Mouse (Mus musculus): ENCODE measurements around the gene Shisa8. TPM values are rescaled to one million over a fixed set of nuclear protein-coding genes. Genes with fewer than 3 reads are reported as not detected.
A peak's percentile ranks its signal among the peaks of the same experiment; 100 is the strongest.

Gene Shisa8
- polyA plus RNA-seq, 1 experiment from 2014 or later = 4.2 TPM

DNA sequence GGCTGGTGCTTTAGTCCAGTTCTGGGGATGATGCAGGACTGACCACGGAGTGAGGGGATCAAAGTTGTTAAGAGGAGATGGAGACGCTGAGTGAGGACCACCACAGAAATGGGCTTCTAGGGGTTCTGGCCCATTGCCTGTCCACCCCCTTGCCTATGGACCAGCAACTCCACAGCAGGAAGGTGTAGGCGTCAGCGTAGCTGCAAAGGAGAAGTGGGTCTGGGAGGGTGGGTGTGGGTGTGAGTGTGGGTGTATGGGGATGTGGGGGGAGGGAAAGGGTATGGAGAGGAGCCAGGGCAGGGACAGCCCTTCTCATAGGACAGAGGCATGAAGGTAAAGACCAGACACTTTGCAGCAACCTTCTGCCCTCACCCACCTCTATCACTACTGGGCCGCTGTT, 13.2 kb upstream of the Shisa8 start:
- Histone ChIP-seq H3K27ac (ENCODE audit: low read depth, low read length) (no peak overlapping the region), H3K4me2 (ENCODE audit: low read length) (no peak overlapping the region), H3K4me1 (ENCODE audit: control insufficient read depth, insufficient read depth, low read depth, low read length) (peaks cover 9% of the 10 kb centered on the region), H3K9ac (ENCODE audit: low read depth, low read length) (no peak overlapping the region), H3K27me3 (replicated peaks; ENCODE audit: control insufficient read depth, insufficient read depth, low read length) (peaks cover 11% of the 10 kb centered on the region), H3K36me3 (ENCODE audit: control insufficient read depth, insufficient read depth, low read length) (no peaks in the 10 kb centered on the region), H3K9me3 (ENCODE audit: control insufficient read depth, low read length) (no peaks in the 10 kb centered on the region), H3K4me3 (ENCODE audit: low read length) (no peak overlapping the region)
- no peak for ATAC-seq
- WGBS = 86% methylated on average over 5 of the region's 5 CpGs

DNA sequence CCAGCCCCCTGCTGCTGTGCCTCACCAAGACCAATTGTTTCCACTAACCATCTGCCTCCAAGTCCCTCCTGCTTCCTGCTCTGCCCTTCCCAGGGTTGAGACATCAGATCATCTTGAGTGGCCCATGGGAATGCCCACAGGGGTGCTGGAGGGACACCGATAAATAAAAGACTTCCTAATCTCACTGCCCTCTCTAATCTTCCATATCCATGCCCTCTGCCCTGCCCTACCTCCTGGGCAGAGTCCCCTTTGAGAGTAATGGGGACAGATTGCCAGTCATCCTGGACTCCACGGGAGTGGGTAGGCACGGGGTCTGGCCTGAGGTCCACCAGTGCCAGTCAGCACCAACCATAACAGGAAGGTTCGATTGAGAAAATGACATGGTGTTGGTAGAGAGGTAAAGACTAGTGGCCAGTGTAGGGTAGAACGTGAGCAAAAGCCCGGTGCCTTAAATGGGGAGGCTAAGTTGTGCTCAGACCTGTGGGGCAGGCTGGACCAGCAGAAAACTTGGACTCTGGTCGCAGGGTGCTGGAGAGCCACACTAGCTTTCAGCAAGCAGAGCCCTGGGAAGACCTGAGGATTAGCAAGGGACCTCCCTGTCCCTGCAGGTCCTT, 12.1 kb upstream of the Shisa8 start:
- 50% methylated on average over 7 of the region's 7 CpGs for WGBS

DNA sequence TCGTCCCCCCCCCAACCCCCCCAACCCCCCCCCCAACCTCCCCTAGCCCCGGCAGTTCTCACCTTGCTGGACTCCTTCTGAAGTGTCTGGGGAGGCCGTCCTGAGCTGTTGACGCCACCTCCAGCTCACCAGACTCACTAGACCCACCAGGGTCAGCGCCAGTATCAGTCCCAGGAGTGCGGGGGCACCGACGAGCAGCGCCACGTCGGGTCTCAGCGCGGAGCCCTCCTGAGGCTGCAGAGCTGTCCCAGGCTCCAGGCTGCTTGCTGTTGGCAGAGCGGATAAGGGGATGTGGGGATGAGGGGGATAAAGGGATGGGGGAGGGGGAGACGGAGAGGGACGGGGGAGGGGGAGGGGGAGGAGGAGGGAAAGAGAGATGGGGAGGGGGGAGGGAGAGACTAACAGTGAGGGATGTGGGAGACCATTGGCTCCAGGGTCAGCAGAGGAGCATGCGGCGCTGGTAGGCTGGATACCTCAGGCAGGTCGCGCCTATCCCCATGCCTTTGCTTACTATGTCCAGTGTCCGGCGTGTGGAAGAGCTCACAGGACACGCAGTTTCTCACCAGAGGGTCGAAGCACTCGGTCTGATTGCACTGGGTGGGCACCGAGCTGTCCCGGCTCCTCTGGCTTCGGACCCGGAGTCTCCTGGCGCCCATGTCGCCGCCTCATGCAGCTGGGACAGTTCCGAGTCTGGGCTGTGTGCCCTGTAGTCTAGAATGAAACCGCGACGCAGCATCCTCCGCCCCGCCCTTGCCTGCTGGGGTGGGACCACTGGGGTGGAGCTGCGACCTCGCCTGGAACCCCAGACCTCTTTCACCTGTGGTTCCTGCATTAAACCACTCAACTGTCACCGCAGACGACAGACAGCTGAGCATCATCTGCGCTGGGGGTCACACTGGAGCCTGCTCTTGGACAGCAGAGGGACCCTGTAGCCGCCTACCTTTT, 11.3 kb upstream of the Shisa8 start, which contains the start of gene Tnfrsf13c:
Gene Tnfrsf13c, minus strand, starts transcription at position 713 of the 945 bp plus-strand sequence.
- Histone ChIP-seq H3K4me1 (ENCODE audit: control insufficient read depth, insufficient read depth, low read depth, low read length) (peaks cover 9% of the 10 kb centered on the region), H3K9me3 (ENCODE audit: control insufficient read depth, low read length) (no peaks in the 10 kb centered on the region), H3K27ac (ENCODE audit: low read depth, low read length) (no peak within 1 kb of the TSS), H3K4me2 (ENCODE audit: low read length) (peak within 1 kb of the TSS; percentile 71), H3K36me3 (ENCODE audit: control insufficient read depth, insufficient read depth, low read length) (no peaks in the 10 kb centered on the region), H3K9ac (ENCODE audit: low read depth, low read length) (peak within 1 kb of the TSS; percentile 50), H3K27me3 (replicated peaks; ENCODE audit: control insufficient read depth, insufficient read depth, low read length) (peaks cover 11% of the 10 kb centered on the region), H3K4me3 (ENCODE audit: low read length) (peak within 1 kb of the TSS; percentile 36)
- peak; percentile 61 for ATAC-seq
- WGBS = 1% methylated on average over 43 of the region's 44 CpGs

More for the DNA sequence above, 12.1 kb upstream of the Shisa8 start:
- Histone ChIP-seq H3K4me2 (ENCODE audit: low read length) (peak overlapping the region; percentile 71), H3K27me3 (replicated peaks; ENCODE audit: control insufficient read depth, insufficient read depth, low read length) (peaks cover 11% of the 10 kb centered on the region), H3K9me3 (ENCODE audit: control insufficient read depth, low read length) (no peaks in the 10 kb centered on the region), H3K9ac (ENCODE audit: low read depth, low read length) (no peak overlapping the region), H3K36me3 (ENCODE audit: control insufficient read depth, insufficient read depth, low read length) (no peaks in the 10 kb centered on the region), H3K4me1 (ENCODE audit: control insufficient read depth, insufficient read depth, low read depth, low read length) (peaks cover 9% of the 10 kb centered on the region), H3K27ac (ENCODE audit: low read depth, low read length) (no peak overlapping the region), H3K4me3 (ENCODE audit: low read length) (peak overlapping the region; percentile 36)
- ATAC-seq = 0 out of 2 replicates have a peak, but pooled peaks have one; percentile 11

DNA sequence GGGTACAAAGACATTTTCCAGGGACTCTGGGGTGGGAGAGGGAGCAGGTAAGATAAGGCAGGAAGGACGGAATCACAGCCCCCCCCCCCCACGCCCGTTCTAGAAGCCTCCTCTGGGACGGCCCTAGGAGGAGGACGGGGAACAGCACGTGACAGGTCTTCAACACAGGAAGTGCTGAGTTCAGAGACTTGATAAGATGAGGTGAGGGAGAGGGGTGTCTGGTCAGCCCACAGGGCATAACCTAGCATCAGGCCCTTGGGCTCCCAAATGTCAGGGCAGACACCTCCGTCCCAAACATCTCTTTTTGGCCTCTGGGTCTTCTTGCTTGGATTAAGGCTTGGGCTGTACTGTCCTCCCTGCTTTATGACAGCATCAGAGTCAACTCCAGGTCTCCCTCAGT, 10.6 kb upstream of the Shisa8 start:
- H3K27me3 ChIP-seq (replicated peaks; ENCODE audit: control insufficient read depth, insufficient read depth, low read length) = peaks cover 11% of the 10 kb centered on the region
- no peak overlapping the region for H3K27ac ChIP-seq (ENCODE audit: low read depth, low read length)
- no peaks in the 10 kb centered on the region for H3K36me3 ChIP-seq (ENCODE audit: control insufficient read depth, insufficient read depth, low read length)
- no peak overlapping the region for H3K4me2 ChIP-seq (ENCODE audit: low read length)
- H3K4me1 ChIP-seq (ENCODE audit: control insufficient read depth, insufficient read depth, low read depth, low read length) = peaks cover 9% of the 10 kb centered on the region
- no peak for ATAC-seq
- 66% methylated on average over 7 of the region's 7 CpGs for WGBS
- H3K9me3 ChIP-seq (ENCODE audit: control insufficient read depth, low read length) = no peaks in the 10 kb centered on the region
- H3K4me3 ChIP-seq (ENCODE audit: low read length) = no peak overlapping the region
- no peak overlapping the region for H3K9ac ChIP-seq (ENCODE audit: low read depth, low read length)

- no peak overlapping the region for H3K4me2 ChIP-seq (ENCODE audit: low read length)
- H3K27ac ChIP-seq (ENCODE audit: low read depth, low read length) = no peak overlapping the region
- no peaks in the 10 kb centered on the region for H3K36me3 ChIP-seq (ENCODE audit: control insufficient read depth, insufficient read depth, low read length)
- no peak for ATAC-seq
- H3K4me3 ChIP-seq (ENCODE audit: low read length) = no peak overlapping the region
- WGBS = 68% methylated on average over 14 of the region's 14 CpGs
- no peaks in the 10 kb centered on the region for H3K9me3 ChIP-seq (ENCODE audit: control insufficient read depth, low read length)
- H3K4me1 ChIP-seq (ENCODE audit: control insufficient read depth, insufficient read depth, low read depth, low read length) = peaks cover 10% of the 10 kb centered on the region
- peaks cover 11% of the 10 kb centered on the region for H3K27me3 ChIP-seq (replicated peaks; ENCODE audit: control insufficient read depth, insufficient read depth, low read length)
- H3K9ac ChIP-seq (ENCODE audit: low read depth, low read length) = no peak overlapping the region
Observed at GRCm38 (mm10) chr15:82221104-82221860, 8.7 kb upstream of the Shisa8 start.

GRCm38 (mm10) chr15:82220003-82220675, 7.5 kb upstream of the Shisa8 start:
- H3K4me1 ChIP-seq (ENCODE audit: control insufficient read depth, insufficient read depth, low read depth, low read length) = peaks cover 15% of the 10 kb centered on the region
- no peak overlapping the region for H3K9ac ChIP-seq (ENCODE audit: low read depth, low read length)
- peaks cover 11% of the 10 kb centered on the region for H3K27me3 ChIP-seq (replicated peaks; ENCODE audit: control insufficient read depth, insufficient read depth, low read length)
- WGBS = 62% methylated on average over 12 of the region's 12 CpGs
- no peak overlapping the region for H3K4me2 ChIP-seq (ENCODE audit: low read length)
- no peak for ATAC-seq
- H3K36me3 ChIP-seq (ENCODE audit: control insufficient read depth, insufficient read depth, low read length) = no peaks in the 10 kb centered on the region
- H3K9me3 ChIP-seq (ENCODE audit: control insufficient read depth, low read length) = no peaks in the 10 kb centered on the region
- H3K27ac ChIP-seq (ENCODE audit: low read depth, low read length) = no peak overlapping the region
- H3K4me3 ChIP-seq (ENCODE audit: low read length) = no peak overlapping the region

- no peak for ATAC-seq
- H3K4me3 ChIP-seq (ENCODE audit: low read length) = no peak overlapping the region
- H3K4me1 ChIP-seq (ENCODE audit: control insufficient read depth, insufficient read depth, low read depth, low read length) = peaks cover 9% of the 10 kb centered on the region
- H3K9ac ChIP-seq (ENCODE audit: low read depth, low read length) = no peak overlapping the region
- peaks cover 13% of the 10 kb centered on the region for H3K27me3 ChIP-seq (replicated peaks; ENCODE audit: control insufficient read depth, insufficient read depth, low read length)
- no peak overlapping the region for H3K4me2 ChIP-seq (ENCODE audit: low read length)
- no peak overlapping the region for H3K27ac ChIP-seq (ENCODE audit: low read depth, low read length)
- H3K9me3 ChIP-seq (ENCODE audit: control insufficient read depth, low read length) = no peaks in the 10 kb centered on the region
- no peaks in the 10 kb centered on the region for H3K36me3 ChIP-seq (ENCODE audit: control insufficient read depth, insufficient read depth, low read length)
- 81% methylated on average over 26 of the region's 26 CpGs for WGBS
Observed at GRCm38 (mm10) chr15:82218778-82219666, 6.4 kb upstream of the Shisa8 start.

DNA sequence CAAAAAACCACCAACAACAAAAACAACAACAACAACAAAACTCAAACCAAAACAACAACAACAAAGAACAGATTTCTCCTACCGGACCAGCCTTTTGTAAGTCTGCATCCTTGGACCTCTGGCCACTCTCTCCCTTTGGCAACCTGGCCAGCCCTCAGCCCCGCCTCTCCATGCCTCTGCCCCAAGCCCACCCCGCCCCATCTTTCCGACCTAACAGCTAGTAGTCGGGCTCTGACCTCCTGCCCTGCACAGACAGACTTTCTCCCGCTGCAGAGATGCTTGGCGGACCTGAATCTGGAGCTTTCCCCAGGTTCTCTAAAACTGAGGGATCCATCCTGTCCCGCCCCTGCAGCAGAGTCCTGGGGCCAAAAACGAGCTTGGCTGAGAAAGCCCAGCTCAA, 5.4 kb upstream of the Shisa8 start:
- ATAC-seq = no peak

More for the DNA sequence above, 5.4 kb upstream of the Shisa8 start:
- 33% methylated on average over 9 of the region's 9 CpGs for WGBS
- Histone ChIP-seq H3K9ac (ENCODE audit: low read depth, low read length) (no peak overlapping the region), H3K9me3 (ENCODE audit: control insufficient read depth, low read length) (no peaks in the 10 kb centered on the region), H3K36me3 (ENCODE audit: control insufficient read depth, insufficient read depth, low read length) (no peaks in the 10 kb centered on the region), H3K4me1 (ENCODE audit: control insufficient read depth, insufficient read depth, low read depth, low read length) (peaks cover 5% of the 10 kb centered on the region; the same call in 1 of the 2 replicates), H3K27ac (ENCODE audit: low read depth, low read length) (no peak overlapping the region), H3K4me2 (ENCODE audit: low read length) (no peak overlapping the region), H3K27me3 (replicated peaks; ENCODE audit: control insufficient read depth, insufficient read depth, low read length) (peaks cover 16% of the 10 kb centered on the region), H3K4me3 (ENCODE audit: low read length) (no peak overlapping the region)

All from hindbrain, embryonic 16.5 days (tissue).